Mouse (Mus musculus) lung, adult 2 months (tissue): ENCODE data around the gene Fam131c.

Experiments
- CTCF ChIP-seq: fragments of 200-500 bp; IDR thresholded peaks from 2 replicates; pipeline ENCODE4 v1.5.1; 2011; ENCODE audit warnings: mild to moderate bottlenecking, low read length, control low read depth; ENCODE audit not compliant: insufficient read depth
- POLR2A ChIP-seq: fragments of 200-500 bp; IDR thresholded peaks from 2 replicates; pipeline ENCODE4 v1.6.1; 2011; ENCODE audit warnings: low read depth, mild to moderate bottlenecking, control low read depth, low read length, borderline replicate concordance; ENCODE audit errors: extremely low read depth

DNA sequence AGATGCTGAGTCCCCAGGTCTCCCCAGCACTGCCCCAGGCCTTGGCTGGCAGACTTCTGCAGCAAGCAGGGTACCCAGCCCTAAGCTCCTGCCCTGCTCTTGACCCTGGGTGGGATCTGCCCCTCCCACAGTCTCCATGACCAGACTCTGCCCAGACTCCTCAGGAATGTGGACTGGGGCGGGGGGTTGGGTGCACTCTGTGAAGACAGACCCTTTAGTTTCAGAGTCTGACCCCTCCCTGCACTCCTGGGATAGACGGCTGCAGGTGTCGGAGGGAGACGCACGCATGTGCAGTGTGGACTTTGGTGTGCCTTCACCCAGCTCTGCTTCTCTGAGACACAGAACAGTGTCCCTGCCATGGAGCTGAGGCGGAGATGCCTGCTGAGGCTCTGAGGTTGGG, 30.0 kb upstream of the Fam131c start:
- TF ChIP-seq POLR2A, result no peak
- TF ChIP-seq CTCF, result no peak
